Mouse (Mus musculus) lung, adult 2 months (tissue): ENCODE measurements around the gene Ppp1r26.

Experiments used
- CTCF ChIP-seq: fragments of 200-500 bp; IDR thresholded peaks from 2 replicates; pipeline ENCODE4 v1.5.1; 2011; ENCODE audit warnings: mild to moderate bottlenecking, low read length, control low read depth; ENCODE audit not compliant: insufficient read depth
- POLR2A ChIP-seq: fragments of 200-500 bp; IDR thresholded peaks from 2 replicates; pipeline ENCODE4 v1.6.1; 2011; ENCODE audit warnings: low read depth, mild to moderate bottlenecking, control low read depth, low read length, borderline replicate concordance; ENCODE audit errors: extremely low read depth

DNA sequence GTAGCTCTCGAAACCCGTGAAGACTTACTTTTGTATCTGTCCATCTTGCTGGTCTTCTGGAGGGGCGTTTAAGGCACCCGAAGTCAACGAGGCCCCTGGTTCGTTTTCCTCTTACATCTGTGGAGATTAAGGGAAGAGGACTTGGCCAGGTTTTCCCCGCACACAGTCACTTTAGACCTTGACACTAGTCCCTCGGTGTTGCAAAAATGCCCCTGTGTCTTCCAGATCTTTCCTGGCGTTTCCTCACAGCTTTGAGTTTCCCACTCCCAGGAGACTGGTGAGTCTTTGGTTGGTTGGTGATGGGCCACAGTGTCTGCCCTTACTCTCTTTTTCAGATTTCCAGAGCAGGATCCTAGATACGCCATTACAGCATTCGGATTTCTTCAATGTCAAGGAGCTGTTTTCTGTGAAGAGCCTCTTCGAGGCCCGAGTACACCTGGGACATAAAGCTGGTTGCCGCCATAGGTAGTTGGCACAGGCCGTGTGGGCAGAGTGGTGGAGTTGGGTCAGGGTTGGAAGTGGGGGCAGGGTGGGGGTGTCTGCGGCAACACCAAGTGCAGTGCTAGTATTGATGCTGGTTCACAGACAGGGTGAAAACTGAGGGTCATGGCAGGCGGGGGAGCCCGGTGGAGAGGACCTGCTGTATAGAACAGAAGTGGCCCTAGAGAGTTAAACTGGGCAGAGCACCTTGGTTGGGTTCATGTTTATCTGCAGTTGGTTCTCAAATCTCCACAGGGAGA is 22.1 kb downstream of the Ppp1r26 start:
- TF ChIP-seq CTCF (no peak), POLR2A (no peak)
